Mouse (Mus musculus): ENCODE measurements around the gene Cdh13.

The Cdh13 gene

DNA sequence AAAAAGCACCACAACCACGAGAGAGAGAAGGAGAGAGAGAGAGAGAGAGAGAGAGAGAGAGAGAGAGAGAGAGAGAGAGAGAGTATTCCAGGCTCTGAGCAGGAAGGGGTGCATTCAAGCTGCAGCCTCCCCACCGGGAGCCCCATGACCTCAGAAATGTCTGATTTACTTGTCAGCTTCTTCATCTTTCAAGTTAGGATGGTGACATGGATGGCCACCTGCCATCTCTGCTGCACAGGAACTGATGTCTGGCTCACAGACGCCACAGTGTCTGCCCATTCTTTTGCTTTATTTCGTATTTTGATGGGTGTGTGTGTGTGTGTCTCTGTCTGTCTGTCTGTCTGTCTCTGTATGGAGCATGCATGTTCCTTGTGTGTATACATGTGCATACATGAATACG lies 774.3 kb downstream of the Cdh13 start:
- DNase-seq (ENCODE audit: low spot score), result no peak

DNA sequence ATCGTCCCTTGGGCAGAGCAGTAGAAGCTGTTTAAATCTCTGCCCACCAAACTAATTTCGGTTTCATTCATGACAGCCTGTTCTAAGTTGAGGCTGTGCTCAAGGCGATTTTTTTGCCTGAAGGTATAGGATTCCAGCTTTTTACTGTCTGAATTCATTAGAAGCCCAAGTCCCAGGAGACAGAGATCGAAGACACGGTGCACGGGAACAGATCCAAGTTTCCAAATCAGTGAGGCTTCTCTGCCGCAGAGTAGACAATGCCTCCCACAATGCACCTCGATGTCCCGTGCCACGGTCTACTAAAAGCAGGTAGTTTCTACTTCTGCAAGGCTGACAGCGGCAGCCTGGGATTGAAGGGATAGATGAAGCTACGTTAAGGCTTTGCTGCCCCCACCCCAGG lies 778.1 kb downstream of the Cdh13 start:
- no peak for DNase-seq (ENCODE audit: low spot score)

DNA sequence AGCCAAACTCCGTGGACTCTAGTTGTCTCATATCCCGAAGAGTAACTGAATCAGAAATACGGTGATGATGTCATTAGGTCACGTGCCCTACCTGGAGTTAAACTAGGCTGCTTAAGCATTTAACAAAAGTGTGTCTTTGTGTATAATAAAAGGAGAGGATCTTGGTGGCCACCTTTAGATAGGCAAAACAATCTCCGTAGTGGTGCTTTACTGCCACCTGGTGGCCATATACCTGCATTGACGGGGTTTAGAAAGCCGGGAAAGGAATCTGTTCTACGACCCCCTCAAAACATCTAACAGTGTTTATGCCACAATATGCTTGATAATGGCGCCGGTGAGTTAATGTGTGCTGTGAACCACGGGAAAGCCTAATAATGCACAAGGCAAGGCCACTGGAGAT lies 781.0 kb downstream of the Cdh13 start:
- no peak for DNase-seq (ENCODE audit: low spot score)

DNA sequence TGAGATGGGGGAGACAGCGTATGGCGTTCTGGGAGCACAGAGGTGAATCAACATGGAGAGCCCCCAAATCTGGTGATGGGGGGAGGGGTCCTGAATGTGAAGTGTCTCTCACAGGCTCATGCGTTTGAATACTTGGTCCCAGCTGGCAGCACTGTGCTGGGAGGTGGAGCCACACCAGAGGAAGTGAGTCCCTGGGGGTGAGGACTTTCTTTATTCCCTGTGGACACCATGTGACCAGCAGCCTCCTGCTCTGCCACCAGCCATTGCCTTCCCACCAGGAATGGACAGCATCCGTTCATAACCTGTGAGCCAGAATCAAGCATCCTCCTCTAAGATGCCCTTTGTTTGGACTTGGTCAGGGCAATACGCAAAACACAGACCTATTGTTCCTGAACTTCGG lies 788.8 kb downstream of the Cdh13 start:
- DNase-seq (ENCODE audit: low spot score), result no peak

DNA sequence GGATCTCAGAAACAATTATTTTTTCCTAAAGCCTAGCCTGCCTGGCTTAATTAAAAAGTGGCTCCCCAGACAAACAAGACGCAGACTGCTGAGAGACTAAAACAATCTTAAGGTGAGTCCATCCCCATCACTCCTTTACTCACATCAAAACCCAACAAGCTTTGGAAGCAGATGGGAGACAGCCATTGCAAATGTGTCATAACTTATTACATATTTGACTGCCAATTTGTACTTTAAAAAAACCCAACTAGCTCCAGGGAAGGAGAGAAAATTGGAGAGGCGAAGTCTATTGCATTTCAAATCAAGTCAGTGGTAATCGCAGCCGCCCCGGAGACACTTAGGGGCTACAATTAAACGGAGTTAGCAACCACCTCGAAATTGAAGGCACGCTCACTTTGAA lies 801.5 kb downstream of the Cdh13 start:
- DNase-seq (ENCODE audit: low spot score), result no peak

DNA sequence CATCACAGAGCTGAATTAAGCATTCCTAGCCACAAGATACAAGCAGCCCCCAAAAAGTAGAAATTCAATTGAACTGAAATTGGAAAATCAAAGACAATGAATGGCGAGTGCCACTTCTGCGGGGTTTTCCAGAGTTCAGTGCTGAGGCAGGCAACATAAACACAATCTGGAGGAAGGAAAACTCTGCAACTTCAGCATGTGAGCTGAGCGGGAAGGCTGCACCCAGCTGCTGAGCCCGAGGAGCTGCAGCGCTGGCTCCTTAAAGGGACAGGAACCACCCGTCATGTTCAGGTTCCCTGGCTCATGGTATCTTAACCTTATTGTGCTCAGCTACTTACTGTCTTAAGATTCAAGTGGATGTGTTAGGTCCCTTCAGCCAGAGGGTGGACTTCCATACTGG lies 814.7 kb downstream of the Cdh13 start:
- DNase-seq (ENCODE audit: low spot score), result no peak

DNA sequence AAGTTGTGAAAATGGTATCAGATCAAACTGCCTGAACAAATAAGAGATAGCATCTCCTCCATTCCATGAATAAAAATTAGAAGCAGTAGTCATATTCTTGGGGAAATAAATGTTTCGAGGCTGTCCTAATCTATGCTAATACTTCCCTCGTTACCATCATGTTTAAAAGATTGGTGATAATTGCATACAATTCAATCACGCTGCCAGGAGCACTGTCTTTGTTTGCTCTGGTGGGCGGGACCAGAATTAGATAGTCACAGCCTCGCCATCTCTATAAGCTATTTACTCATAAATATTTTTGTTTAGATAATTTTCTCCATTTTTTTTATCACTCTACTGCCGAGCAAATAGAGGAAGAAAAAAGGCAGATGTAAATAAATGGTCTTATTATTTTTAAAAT lies 819.3 kb downstream of the Cdh13 start:
- no peak for DNase-seq (ENCODE audit: low spot score)

DNA sequence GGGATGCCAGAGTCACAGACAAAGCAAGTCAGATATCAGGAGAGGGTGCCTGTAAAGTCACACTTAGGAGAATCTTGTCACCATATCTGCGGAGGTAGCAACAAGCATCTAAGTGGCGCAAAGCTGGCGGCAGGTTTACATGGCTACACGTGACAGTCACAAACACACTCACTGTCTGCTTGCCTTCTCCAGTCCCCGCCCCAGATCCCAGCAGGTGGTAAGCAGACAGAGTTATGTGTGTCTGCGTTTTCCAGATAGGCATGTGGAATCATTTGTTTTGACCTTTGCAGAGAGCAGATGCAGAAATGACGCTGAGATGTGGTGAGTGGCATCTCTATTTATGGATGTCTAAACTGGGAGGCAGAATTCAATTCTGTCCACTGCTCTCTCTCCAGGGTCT lies 826.1 kb downstream of the Cdh13 start:
- no peak for DNase-seq (ENCODE audit: low spot score)

DNA sequence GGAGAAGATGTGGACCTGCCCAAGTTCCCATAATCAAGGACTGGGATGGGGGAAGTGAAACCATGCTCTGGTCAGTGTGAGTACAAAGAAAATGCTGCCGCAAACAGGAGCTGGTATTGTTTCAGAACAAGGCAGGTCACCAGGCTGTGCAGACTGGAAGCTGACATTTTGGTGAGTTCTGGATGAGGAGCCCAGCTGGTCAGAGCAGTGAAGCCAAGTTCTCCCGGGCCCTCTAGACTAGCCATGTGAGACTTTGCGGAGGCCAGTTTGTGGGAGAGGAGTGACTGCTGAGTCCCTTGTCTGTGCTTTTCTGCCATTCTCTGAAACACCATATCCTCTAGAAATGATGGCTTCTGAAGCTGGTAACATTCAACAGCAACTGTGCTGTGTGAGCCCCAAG lies 829.3 kb downstream of the Cdh13 start:
- no peak for DNase-seq (ENCODE audit: low spot score)

DNA sequence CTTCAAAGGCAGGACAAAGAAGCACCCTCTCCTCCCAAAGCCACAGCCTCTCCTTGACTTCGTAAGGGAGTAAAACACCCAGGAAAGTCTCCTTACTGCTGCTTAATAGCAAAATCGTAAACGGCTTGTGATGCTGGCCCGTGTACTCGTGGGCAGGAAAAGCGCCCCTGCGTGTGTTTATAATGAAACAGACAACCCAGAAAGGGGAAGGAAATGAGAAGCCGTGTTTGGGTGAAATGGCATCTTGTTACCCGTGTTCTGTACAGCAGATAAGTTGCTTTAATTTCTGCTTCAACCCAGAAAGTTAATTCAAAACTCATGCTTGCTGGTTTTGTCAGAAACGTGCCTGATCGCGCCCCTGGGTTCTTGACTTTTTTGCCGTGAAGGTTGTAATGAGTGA lies 837.7 kb downstream of the Cdh13 start:
- no peak for DNase-seq (ENCODE audit: low spot score)

DNA sequence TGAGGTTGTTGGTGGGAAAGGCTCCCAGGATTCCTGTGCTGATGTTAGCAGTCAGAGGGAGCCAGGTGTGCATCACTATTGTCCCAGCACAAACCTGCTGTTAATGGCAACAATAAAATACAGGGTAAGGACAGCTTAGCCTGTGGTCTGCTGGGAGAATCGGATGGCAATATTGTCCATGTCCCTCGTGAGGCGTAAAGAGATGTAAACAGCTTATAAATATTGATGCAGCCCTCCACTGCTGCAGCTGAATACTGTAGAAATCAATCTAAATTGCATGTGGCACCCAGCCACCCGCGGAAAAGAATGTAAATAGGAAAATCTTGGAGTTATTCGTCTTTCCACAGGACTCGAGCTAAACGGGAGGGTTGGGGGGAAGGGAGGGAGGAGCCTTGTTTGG lies 844.3 kb downstream of the Cdh13 start:
- no peak for DNase-seq (ENCODE audit: low spot score)

DNA sequence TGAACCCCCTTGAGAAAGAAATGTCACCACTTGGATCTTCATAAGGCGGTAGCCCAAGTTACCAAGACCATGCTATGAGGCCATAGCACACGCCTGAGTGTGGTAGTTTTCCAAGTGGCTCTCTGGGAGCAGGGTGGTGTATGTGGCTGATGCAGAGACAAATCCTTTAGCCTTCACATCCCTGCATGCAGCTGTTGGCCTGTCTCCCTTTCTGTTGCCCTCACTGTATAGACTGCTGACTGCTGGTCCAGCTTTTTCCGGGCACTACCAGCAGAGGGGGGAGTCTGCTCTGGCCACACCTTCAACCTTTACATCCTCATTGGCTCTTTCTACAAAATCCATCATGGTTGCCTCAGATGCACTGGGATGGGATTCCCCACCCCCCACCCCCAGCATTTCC lies 844.7 kb downstream of the Cdh13 start:
- no peak for DNase-seq (ENCODE audit: low spot score)

DNA sequence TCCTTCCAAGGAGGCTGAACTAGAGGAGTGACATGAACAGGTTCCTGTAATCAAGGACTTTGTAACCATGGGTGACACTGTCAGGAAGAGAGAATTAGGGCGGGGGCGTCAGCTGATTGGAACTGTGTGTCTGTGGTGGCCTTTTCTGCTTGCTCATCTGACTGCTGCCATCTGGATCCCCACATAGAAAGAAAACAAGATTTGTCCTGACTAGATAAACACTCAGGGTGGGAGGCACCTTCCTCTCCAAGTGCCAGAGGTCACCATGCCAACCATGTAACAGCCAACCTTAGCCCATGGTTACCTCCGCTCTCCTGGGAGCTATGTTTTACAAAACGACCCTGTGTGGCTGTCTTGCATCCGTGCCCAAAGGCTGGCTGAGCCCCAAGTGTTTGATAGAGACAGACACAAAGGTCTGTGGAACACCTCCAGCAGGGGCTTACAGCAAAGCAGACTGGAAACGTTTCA lies 873.0 kb downstream of the Cdh13 start:
- no peak for DNase-seq (ENCODE audit: low spot score)

DNA sequence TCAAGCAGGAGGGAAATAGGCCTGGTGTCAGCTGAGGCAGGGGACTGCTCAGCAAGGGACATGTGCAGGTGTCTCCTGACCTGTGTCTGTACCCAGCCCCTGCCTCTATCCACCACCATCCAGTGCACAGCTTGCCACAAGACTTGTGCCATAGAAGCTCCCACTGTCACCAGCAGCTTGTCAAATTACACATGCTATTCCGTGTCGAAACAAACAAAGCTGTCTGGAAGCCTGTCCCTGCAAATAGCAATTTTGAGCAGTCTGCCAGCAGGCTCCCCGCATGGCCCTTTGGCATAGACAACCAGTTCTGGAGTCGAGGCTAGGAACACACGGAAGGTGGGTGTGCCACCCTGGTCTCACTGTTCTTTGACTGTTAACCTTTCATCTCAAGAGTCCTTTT lies 875.1 kb downstream of the Cdh13 start:
- DNase-seq (ENCODE audit: low spot score), result no peak

DNA sequence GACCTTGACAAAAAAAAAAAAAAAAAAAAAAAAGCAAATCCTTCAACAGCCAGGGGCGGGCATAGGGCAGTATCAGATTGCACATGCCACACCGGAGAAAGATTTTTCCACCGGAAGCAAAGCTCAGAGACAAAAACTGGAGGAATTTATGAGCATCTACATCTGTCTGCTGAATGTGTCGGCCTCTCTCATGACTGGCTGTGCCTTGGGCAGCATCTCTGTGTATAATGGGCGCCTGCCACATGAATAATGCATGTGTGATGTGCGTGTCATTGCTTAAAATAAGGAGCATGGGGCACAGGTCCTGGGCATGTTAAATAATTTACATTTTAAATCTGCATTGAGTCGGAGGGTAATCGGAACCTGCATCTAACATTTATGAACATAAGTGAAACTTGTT lies 876.3 kb downstream of the Cdh13 start:
- no peak for DNase-seq (ENCODE audit: low spot score)

DNA sequence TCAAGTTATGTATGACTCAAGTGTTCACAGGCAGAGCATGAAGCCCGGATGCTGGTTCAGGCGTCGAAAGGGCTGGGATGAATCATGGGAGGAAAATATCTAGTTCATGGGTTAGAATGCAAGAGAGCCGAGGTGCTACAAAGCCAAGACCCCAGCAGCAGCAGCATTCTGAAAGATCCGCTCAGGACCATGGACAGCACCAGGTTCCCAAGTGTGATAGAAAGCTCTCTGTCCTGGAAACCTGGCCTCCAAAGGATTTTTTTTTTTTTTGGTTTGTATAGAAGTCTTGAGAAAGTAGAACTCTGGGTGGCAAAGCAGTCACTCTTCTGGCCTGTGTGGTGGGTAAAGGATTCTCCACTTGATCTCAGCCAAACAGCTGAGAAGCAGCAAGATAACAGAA lies 880.5 kb downstream of the Cdh13 start:
- no peak for DNase-seq (ENCODE audit: low spot score)

DNA sequence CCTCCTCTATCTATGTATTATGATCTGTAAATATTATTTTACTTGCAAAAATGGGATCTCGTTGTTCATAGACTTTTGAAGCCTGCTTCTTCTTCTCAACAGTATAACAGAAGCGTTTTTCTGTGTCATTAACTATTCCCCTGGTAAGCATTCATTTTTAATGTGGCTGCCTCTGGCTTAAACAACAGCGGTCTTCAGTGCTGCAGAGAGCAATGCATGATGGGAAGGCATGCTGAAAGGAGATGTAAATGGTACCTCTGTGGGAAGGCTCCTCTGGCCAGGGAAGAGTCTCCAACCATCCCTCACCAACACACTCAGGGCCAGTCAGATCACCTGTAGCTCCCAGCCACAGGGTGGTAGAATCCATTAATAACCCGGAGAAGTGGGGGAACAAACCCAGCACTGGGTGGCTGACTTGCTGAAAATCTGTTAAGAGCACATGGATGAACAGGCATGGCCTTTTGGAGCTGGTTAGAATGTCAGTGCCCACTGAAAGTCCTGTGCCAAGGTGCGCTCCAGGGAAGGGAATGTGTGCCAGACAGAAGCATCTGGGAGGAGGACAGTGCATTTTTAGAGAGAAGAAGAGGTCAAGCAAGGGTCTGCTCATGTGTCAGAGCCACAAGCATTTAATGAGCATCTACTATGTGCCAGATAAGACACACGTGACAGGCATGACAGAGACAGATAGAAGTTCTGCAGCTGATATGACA lies 893.8 kb downstream of the Cdh13 start:
- DNase-seq (ENCODE audit: low spot score), result no peak

DNA sequence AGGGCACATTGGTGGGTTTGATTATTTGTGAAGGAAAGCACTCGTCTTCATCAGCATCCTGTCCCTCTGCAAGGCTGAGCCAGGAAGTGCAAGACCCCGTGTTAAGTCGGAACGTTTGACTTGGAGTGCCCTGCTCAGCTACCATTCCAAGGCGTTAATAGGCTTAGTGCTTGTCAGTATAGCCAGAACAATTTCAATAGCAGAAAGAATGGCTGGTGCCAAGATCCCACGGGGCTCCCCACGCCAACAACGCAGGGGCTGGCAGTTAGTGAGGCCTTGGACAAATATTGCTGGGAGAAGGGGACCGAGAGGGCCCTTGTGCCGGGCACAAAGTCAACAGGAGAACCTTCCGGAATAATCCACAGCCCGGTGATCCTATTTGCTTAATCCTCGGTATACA lies 897.1 kb downstream of the Cdh13 start:
- no peak for DNase-seq (ENCODE audit: low spot score)

DNA sequence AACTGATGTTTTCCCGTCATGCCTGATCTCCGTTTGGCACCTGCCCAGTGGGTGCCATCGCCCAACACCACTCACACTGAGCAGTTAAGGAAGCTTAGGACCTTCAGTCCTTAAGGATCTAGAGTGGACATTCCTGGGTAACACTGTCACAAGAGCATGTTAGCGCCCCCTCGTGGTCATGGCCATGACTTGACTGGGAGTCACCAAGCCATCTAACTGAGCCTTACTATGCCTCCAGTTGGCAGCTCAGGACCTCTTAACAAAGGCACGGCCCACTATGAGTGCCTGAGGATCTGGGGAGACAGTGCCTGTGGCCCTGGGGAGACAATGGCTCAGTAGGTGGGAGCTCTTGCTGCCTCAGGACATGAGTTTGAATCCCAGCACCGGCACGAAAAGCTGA lies 912.2 kb downstream of the Cdh13 start:
- DNase-seq (ENCODE audit: low spot score), result no peak

DNA sequence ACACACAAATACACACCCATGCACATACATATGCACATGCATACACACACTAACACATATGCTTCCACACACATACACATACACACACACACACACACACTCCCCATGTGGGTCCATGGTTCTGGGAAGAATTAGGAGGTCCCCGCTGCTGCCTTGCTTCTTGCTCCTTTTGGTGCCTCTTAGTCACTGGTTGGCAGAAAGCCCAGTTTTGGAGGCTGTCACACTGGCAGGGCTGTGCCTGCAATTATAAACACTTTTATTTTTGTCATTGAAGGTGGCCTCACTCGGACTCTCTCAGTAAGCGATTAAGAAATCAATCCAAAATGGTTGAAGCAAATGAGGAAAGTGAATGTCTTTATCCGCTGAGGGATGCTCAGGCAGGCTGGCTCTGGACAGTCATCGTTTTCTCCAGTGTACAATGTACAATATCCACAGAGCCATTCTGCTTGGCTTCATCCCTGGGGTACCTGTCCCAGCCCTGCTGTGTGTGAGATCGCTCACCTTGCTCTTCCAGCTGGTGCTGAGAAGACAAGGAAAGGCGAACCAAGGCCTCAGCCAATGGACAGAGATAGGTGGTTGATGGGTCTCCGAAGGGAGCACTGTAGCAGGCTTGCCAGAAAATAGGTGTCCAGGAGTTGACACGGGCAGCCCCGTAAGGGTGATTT lies 913.1 kb downstream of the Cdh13 start:
- DNase-seq (ENCODE audit: low spot score), result no peak

DNA sequence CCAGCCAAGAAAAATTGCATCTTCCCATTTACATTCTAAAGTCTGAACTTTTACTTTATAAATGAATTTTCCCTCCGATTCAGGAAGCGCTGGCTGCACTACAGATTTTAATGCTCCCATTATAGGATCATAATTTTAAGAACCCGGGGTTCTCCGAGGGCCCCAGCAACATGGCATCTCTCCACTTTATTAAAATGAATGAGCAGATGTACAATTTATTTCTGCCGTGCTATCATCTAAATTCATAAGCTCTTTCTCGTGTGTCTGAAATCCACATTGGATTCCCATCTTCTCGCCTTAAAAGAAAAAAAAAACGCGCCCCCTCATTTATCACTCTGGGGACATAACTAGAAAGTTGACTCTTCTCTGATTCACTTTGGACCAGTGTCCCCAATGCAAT lies 925.0 kb downstream of the Cdh13 start:
- DNase-seq (ENCODE audit: low spot score), result no peak

DNA sequence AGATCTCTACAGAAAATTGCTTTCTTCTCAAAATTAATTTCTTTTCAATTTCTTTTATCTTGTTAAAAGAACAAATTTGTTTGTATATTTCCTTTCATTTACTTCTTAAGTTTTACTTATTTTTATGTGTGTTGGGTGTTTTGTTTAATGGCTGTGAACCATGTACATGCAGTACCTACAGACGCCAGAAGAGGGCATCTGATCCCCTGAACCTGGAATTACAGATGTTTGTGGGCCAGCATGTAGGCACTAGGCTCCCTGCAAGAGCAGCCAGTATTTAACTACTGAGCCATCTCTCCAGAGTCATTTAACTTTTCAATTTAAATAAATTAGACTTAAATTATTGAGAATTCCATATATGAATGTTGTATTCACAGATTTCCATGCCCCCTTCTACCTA lies 941.0 kb downstream of the Cdh13 start:
- DNase-seq (ENCODE audit: low spot score), result no peak

DNA sequence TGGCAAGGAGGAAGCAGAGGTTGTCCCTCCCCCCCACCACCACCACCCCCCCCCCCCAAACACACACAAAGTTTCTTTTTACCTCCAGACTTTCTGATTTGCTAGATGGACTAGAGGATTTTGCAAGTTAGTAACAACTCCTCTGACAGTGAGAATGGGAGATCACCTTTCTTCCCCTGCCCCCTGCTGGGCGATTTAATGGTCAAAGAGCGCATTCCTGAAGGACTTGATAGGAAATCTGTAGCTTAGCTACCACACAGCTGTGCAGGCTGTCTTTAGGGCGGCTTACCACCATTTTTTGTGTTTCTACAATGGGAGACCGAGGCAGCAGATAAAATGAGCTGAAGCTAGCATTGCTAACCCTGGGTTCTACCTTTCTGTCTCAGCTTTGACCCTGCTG lies 961.6 kb downstream of the Cdh13 start:
- DNase-seq (ENCODE audit: low spot score), result no peak

DNA sequence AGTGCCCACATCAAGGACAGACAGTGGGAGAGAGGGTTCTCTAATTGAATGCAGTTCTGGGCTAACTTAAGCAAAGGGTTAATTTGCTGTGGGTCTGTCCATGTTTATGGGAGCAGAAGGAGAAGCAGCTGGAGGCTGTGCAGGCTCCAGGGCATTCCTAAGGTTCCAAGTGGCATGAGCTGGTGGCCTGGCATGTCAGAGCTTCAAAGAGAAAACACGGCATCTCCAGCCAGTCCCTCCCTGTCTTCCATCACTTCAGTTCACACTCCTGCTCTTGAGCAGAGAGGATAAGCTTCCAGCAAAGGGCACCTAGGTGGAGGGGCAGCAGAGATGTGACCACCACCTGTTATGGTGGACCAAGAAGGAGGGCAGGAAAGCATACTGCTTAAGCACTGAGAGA lies 962.1 kb downstream of the Cdh13 start:
- no peak for DNase-seq (ENCODE audit: low spot score)

All from ovary, adult 18-20 months (tissue).